Mouse (Mus musculus) midbrain, embryonic 15.5 days (tissue): Measurements from ENCODE around the gene Unc13d. TPM values are rescaled to one million over a fixed set of nuclear protein-coding genes. Genes with fewer than 3 reads are reported as not detected.

Experiments
- polyA plus RNA-seq: library from polyadenylated mRNA; unstranded; fragments of >200 nt; fragmentation: Nextera tagmentation; extraction: Ambion mirVana; gene quantifications from 2 replicates; pipeline ENCODE4 v1.2.1, GENCODE M21; 2015

Unc13d gene
- polyA plus RNA-seq, 1 experiment from 2014 or later: 0.70 TPM

Other genes with a start within 250 kb of the Unc13d start
- gene Myo15b, start 219.6 kb downstream of the Unc13d start, polyA plus RNA-seq: 0.03 and 0.10 TPM in 2 replicates
- gene Smim5, start 178.0 kb downstream of the Unc13d start, polyA plus RNA-seq: 1.2 and 1.4 TPM in 2 replicates
- 1.0 and 1.1 TPM in 2 replicates for gene Smim6, start 165.9 kb downstream of the Unc13d start, polyA plus RNA-seq
- 52.1 and 53.1 TPM in 2 replicates for gene Sap30bp, start 144.7 kb downstream of the Unc13d start, polyA plus RNA-seq
- gene Recql5, start 144.5 kb downstream of the Unc13d start, polyA plus RNA-seq: 22.4 and 25.7 TPM in 2 replicates
- 0.79 and 0.94 TPM in 2 replicates for gene Itgb4, start 103.3 kb downstream of the Unc13d start, polyA plus RNA-seq
- gene Galk1, start 65.2 kb downstream of the Unc13d start, polyA plus RNA-seq: 53.2 and 58.5 TPM in 2 replicates
- gene H3f3b, start 50.0 kb downstream of the Unc13d start, polyA plus RNA-seq: 2,073 and 2,119 TPM in 2 replicates
- gene Unk, start 47.6 kb downstream of the Unc13d start, polyA plus RNA-seq: 39.7 and 40.7 TPM in 2 replicates
- gene Wbp2, start 9.0 kb upstream of the Unc13d start, polyA plus RNA-seq: 165 and 173 TPM in 2 replicates
- gene Trim47, start 49.2 kb upstream of the Unc13d start, polyA plus RNA-seq: 10.5 and 12.2 TPM in 2 replicates
- gene Trim65, start 53.2 kb upstream of the Unc13d start, polyA plus RNA-seq: 2.7 and 3.1 TPM in 2 replicates
- 81.7 and 85.1 TPM in 2 replicates for gene Mrpl38, start 60.9 kb upstream of the Unc13d start, polyA plus RNA-seq
- gene Fbf1, start 90.2 kb upstream of the Unc13d start, polyA plus RNA-seq: 69.2 and 78.4 TPM in 2 replicates
- gene Ten1, start 120.9 kb upstream of the Unc13d start, polyA plus RNA-seq: 86.7 and 92.5 TPM in 2 replicates
- gene Acox1, start 121.1 kb upstream of the Unc13d start, polyA plus RNA-seq: 63.0 and 64.0 TPM in 2 replicates
- 0.84 and 0.96 TPM in 2 replicates for gene Evpl, start 160.1 kb upstream of the Unc13d start, polyA plus RNA-seq
- 62.4 and 63.5 TPM in 2 replicates for gene Srp68, start 196.3 kb upstream of the Unc13d start, polyA plus RNA-seq
- 0.45 and 0.57 TPM in 2 replicates for gene Galr2, start 203.0 kb upstream of the Unc13d start, polyA plus RNA-seq
- gene Exoc7, start 229.3 kb upstream of the Unc13d start, polyA plus RNA-seq: 109 and 110 TPM in 2 replicates